Mouse (Mus musculus) heart, adult 2 months (tissue): ENCODE results near the gene Ppt2. TPM values are rescaled to one million over a fixed set of nuclear protein-coding genes. Genes with fewer than 3 reads are reported as not detected.

Source experiments
- DNase-seq, 2 experiments: peaks; one replicate each; pipeline ENCODE4 v3.0.0; 2021
- H3K27ac ChIP-seq: fragments of 200-600 bp; 2 replicates; pipeline ENCODE4 v1.8.1; 2022
- H3K27me3 ChIP-seq: fragments of 200-500 bp; 2 replicates; pipeline ENCODE4 v1.6.1; 2012; ENCODE audit warnings: mild to moderate bottlenecking, low read length, inconsistent platforms, mixed read lengths; ENCODE audit not compliant: control insufficient read depth, insufficient read depth
- H3K36me3 ChIP-seq: fragments of 200-500 bp; 2 replicates; pipeline ENCODE4 v1.6.1; 2012; ENCODE audit warnings: low read length, inconsistent platforms; ENCODE audit not compliant: control insufficient read depth, insufficient read depth
- H3K4me1 ChIP-seq: fragments of 200-500 bp; 2 replicates; pipeline ENCODE4 v1.6.1; 2011; ENCODE audit warnings: low read length; ENCODE audit not compliant: control insufficient read depth, insufficient read depth
- H3K4me3 ChIP-seq: fragments of 200-600 bp; 2 replicates; pipeline ENCODE4 v1.8.1; 2022
- H3K79me2 ChIP-seq: fragments of 200-500 bp; replicated peaks from 2 replicates; pipeline ENCODE4 v1.6.1; 2012; ENCODE audit warnings: mild to moderate bottlenecking, inconsistent platforms, low read length, moderate library complexity, mixed read lengths; ENCODE audit not compliant: control insufficient read depth, insufficient read depth
- H3K9ac ChIP-seq: fragments of 200-500 bp; 2 replicates; pipeline ENCODE4 v1.6.1; 2012; ENCODE audit warnings: low read depth, mild to moderate bottlenecking, control low read depth, inconsistent platforms, low read length, mixed read lengths
- CTCF ChIP-seq: fragments of 200-600 bp; IDR thresholded peaks from 2 replicates; pipeline ENCODE4 v1.8.1; 2022; ENCODE audit warnings: antibody characterized with exemption, mild to moderate bottlenecking, moderate library complexity
- EP300 ChIP-seq: fragments of 200-500 bp; IDR thresholded peaks from 2 replicates; pipeline ENCODE4 v1.6.1; 2011; ENCODE audit warnings: low read depth, low read length, control low read depth; ENCODE audit not compliant: insufficient read depth
- POLR2A ChIP-seq: fragments of 200-500 bp; IDR thresholded peaks from 2 replicates; pipeline ENCODE4 v1.6.1; 2011; ENCODE audit warnings: mild to moderate bottlenecking, low read depth, low read length, control low read depth; ENCODE audit not compliant: insufficient read depth
- WGBS: fragments of 180-500 bp; shearing (Covaris S2); methylation state at CpG from one replicate; pipeline ENCODE4 v1.1.7; 2018; 5-methylcytosine and 5-hydroxymethylcytosine counted together
- intact Hi-C: fragments of 180-260 bp; cut with DNase I; formaldehyde crosslinking; loops from one replicate; pipeline ENCODE4 v1.15.1; 2025
- polyA plus RNA-seq: library from polyadenylated mRNA; depleted of rRNA; stranded (reverse); fragments of >200 nt; gene quantifications from 2 replicates; pipeline ENCODE4 v1.2.3, GENCODE M21; 2012
- total RNA-seq, 2 experiments: library from RNA; stranded (reverse); gene quantifications; 2 replicates each; pipeline ENCODE4 v1.2.3; 2021

The Ppt2 gene
- total and polyA plus RNA-seq, 3 experiments, result 50.5 to 63.9 (median 53.0) TPM

DNA sequence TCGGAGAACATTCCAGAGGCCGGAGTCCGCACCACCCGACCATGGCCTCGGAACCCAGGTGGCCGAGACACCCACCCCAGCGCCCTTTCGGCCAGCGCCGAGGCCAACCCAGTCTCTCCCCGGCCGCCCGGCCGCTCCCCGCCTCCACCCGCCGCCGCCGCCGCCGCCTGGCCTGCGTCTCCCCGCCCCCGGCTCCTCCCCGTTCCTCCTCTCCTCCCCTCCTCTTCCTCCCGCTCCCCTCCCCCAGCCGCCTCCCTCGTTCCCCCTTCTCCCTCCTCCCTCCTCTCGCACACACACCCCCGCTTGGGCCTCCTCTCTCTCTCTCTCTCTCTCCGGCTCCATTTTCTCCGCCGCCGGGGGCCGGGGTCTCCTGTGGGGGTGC, 36.3 kb downstream of the Ppt2 start:
- WGBS, result 4% methylated on average over 23 of the region's 35 CpGs
- DNase-seq, result peak; percentile 90 to 91

DNA sequence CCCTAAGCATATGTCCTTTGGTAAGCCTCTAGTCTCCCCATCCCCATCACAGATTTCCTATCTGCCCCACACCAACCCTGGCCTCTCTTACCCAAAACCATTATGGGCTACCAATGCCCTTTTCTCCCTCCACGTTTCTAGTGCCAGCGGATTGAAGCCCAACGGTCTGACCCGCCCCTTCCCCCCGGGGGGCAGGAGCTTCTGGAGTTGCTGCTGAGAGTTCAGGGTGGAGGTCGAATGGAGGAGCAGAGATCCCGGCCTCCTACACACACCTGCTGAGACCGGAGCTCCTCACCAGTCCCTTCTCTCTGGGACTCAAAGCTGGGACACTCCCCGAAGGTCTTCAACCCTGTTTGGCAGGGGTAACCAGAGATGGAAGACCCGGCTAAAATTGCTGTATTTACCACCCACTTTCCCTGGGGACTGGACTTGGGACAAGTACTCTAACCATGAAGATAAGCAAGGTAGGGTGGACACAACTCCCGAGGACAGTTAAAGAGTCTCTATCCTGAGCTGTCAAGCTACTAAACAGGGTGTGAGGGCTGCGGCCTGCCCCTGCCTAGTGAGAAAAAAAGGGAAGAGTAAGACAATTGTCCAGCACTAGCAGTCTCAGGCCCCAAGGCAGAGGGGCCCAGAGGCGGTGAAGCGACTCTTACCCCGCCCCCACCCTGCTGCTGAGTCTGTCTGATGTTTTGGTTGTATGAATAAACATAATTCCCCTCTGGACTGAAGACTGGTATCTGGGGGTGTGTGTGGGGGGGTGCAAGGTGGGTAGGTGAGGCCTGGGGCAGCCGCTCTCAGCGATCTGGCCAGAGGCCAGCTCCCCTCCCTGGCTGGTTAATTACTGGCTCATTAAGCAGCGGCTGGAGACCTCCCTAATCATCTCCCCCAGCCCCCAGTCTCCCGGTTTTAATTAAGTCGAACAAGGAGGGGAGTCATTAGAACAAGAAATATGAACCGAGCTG, 37.0 kb downstream of the Ppt2 start, which contains the start of gene Pbx2:
Pbx2 (plus strand) TSS at position 238 of the 965 bp plus-strand sequence.
- intact Hi-C loops, result loop anchor here (10.0 kb wide), 1 partner anchor 667 kb away; the partner anchor contains the start of gene Rgl2
- peaks cover 20% of the 10 kb centered on the region for H3K4me1 ChIP-seq
- peak; percentile 44 to 49 for DNase-seq

More for the DNA sequence above, 36.3 kb downstream of the Ppt2 start:
- Histone ChIP-seq H3K9ac (peak overlapping the region; percentile 89), H3K36me3 (no peaks in the 10 kb centered on the region), H3K27ac (peak overlapping the region; percentile 97), H3K27me3 (no peaks in the 10 kb centered on the region), H3K4me3 (peak overlapping the region; percentile 74), H3K79me2 (no peaks in the 10 kb centered on the region), H3K4me1 (peaks cover 17% of the 10 kb centered on the region)
- intact Hi-C loops, result loop anchor here (10.0 kb wide), 1 partner anchor 667 kb away; the partner anchor contains the start of gene Rgl2
- TF ChIP-seq POLR2A, result peak; percentile 87
- TF ChIP-seq CTCF, result no peak
- TF ChIP-seq EP300, result 0 out of 2 replicates have a peak, but pooled peaks have one; percentile 32

DNA sequence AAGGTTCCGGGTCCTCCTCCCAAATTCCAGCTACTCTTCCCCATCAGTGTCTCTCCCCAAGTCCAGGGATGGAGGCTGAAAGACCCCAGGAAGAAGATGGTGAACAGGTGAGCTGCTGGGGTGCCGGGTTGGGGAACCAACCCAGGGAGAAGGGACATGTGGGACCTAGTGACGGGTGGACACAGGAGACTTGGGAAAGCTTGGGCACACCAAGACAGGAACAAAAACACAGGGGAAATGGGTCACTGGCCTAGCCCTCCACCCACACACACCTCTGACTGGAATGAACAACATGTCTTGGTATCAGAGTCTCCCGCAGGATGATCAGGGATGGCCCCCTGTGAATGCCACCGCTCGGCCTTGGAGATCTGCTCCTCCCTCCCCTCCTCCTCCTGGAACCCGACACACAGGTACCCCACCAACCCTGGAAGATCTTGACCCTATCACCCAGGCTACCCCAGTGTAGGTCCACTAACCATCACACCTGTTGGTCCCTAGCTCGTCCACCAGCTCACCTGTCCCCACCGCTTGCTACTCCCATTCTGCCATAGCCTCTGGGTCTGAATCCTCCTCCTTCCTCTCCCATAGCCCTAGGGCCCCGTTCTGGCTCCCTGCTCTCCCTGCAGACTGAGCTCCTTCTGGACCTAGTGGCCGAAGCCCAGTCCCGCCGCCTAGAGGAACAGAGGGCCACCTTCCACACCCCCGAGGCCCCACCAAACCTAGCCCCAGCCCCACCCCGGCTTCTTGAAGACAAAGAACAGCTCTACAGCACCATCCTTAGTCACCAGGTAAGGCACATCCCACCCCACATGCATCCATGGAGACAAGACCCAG, 37.9 kb downstream of the Ppt2 start:
- DNase-seq, result peak in 1 of 2 experiments; percentile 38
- H3K36me3 ChIP-seq, result no peaks in the 10 kb centered on the region
- H3K9ac ChIP-seq, result peak overlapping the region; percentile 55
- TF ChIP-seq EP300, result no peak
- TF ChIP-seq POLR2A, result no peak
- no peak for TF ChIP-seq CTCF
- intact Hi-C loops, result loop anchor here (10.0 kb wide), 1 partner anchor 666 kb away; the partner anchor contains the start of gene Rgl2
- WGBS, result 56% methylated on average over 15 of the region's 15 CpGs
- H3K4me3 ChIP-seq, result peak overlapping the region; percentile 33
- no peaks in the 10 kb centered on the region for H3K27me3 ChIP-seq
- H3K27ac ChIP-seq, result peak overlapping the region; percentile 97
- no peaks in the 10 kb centered on the region for H3K79me2 ChIP-seq
- peaks cover 20% of the 10 kb centered on the region for H3K4me1 ChIP-seq

More for the DNA sequence above, 37.0 kb downstream of the Ppt2 start, which contains the start of gene Pbx2:
- Histone ChIP-seq H3K27ac (peak within 1 kb of the TSS; percentile 97), H3K9ac (peak within 1 kb of the TSS; percentile 89), H3K27me3 (no peaks in the 10 kb centered on the region), H3K4me3 (peak within 1 kb of the TSS; percentile 74), H3K79me2 (no peaks in the 10 kb centered on the region), H3K36me3 (no peaks in the 10 kb centered on the region)
- 10% methylated on average over 21 of the region's 21 CpGs for WGBS
- TF ChIP-seq CTCF (no peak), EP300 (no peak), POLR2A (no peak)

GRCm38 (mm10) chr17:34589681-34590101, 38.6 kb downstream of the Ppt2 start, which contains the start of gene Gpsm3:
Gene Gpsm3, plus strand, starts transcription at chr17:34589806.
- H3K27me3 ChIP-seq, result no peaks in the 10 kb centered on the region
- peak within 1 kb of the TSS; percentile 33 for H3K4me3 ChIP-seq
- no peaks in the 10 kb centered on the region for H3K36me3 ChIP-seq
- WGBS, result 6% methylated on average over 7 of the region's 7 CpGs
- peaks cover 20% of the 10 kb centered on the region for H3K4me1 ChIP-seq
- H3K9ac ChIP-seq, result peak within 1 kb of the TSS; percentile 55
- intact Hi-C loops, result loop anchor here (10.0 kb wide), 1 partner anchor 665 kb away; the partner anchor contains the start of gene Rgl2
- DNase-seq, result peak; percentile 79 to 85
- H3K27ac ChIP-seq, result peak within 1 kb of the TSS; percentile 97
- H3K79me2 ChIP-seq, result no peaks in the 10 kb centered on the region
- no peak for TF ChIP-seq CTCF
- TF ChIP-seq POLR2A, result peak; percentile 60; the same call in 1 of the 2 replicates
- 0 out of 2 replicates have a peak, but pooled peaks have one; percentile 10 for TF ChIP-seq EP300

DNA sequence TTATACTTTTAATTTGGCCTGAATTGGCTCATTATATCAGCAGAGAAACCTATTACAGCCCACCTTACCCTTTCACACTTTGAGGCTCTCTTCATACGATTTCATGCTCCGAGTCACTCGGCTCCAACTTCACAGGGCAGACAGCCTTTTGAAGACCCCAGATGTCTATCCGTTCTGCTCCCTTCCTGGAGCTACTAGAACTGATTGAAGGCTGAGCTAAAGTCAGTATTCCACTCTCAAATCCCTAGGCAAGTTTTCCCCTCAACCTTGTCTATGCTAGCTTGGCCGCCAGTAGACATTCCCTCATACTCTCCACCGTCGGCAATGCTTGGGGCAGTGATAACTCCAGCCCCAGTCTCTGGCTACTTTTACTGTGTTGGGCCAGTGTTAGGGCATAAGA, 39.1 kb downstream of the Ppt2 start:
- WGBS, result 35% methylated on average over 7 of the region's 7 CpGs
- intact Hi-C loops, result no loop called here

More for the DNA sequence above, 39.1 kb downstream of the Ppt2 start:
- no peaks in the 10 kb centered on the region for H3K36me3 ChIP-seq
- peak overlapping the region; percentile 97 for H3K27ac ChIP-seq
- peaks cover 20% of the 10 kb centered on the region for H3K4me1 ChIP-seq
- no peak for DNase-seq
- TF ChIP-seq EP300, result 0 out of 2 replicates have a peak, but pooled peaks have one; percentile 1
- TF ChIP-seq CTCF, result no peak
- TF ChIP-seq POLR2A, result no peak
- H3K9ac ChIP-seq, result 0 out of 2 replicates have a peak overlapping the region, but pooled peaks have one; percentile 4
- H3K27me3 ChIP-seq, result no peaks in the 10 kb centered on the region
- peak overlapping the region; percentile 24; the same call in 1 of the 2 replicates for H3K4me3 ChIP-seq
- no peaks in the 10 kb centered on the region for H3K79me2 ChIP-seq
